Mouse (Mus musculus): ENCODE results near the gene Shisa9. TPM values are rescaled to one million over a fixed set of nuclear protein-coding genes. Genes with fewer than 3 reads are reported as not detected.

Gene Shisa9
- polyA plus RNA-seq, 1 experiment from 2014 or later = 1.7 TPM

DNA sequence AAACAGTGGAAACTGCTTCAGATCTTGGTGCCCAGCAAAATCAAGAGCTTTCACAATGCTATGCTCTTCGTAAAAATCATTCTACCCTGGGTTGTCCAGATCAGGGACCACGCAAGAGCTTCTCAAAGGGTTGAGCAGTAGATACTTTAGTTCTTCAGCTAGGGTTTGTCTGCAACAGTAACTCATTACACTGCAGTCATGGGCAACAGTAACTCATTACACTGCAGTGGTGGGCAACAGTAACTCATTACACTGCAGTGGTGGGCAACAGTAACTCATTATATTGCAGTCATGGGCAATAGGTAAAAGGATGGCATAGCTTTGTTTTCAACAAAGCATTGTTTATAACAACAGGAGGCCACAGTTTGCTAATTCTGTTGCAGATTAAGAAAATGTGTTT is 281.9 kb downstream of the Shisa9 start:
- WGBS = 93% methylated on average over 2 of the region's 2 CpGs
- H3K4me3 ChIP-seq = no peak overlapping the region
- H3K36me3 ChIP-seq = no peaks in the 10 kb centered on the region
- no peak overlapping the region for H3K4me2 ChIP-seq (replicated peaks)
- H3K9me3 ChIP-seq = no peaks in the 10 kb centered on the region
- no peak for ATAC-seq (ENCODE audit: low FRiP score, low read depth)
- H3K27me3 ChIP-seq (replicated peaks) = no peaks in the 10 kb centered on the region
- no peaks in the 10 kb centered on the region for H3K4me1 ChIP-seq
- H3K27ac ChIP-seq = no peak overlapping the region
- H3K9ac ChIP-seq = no peak overlapping the region

DNA sequence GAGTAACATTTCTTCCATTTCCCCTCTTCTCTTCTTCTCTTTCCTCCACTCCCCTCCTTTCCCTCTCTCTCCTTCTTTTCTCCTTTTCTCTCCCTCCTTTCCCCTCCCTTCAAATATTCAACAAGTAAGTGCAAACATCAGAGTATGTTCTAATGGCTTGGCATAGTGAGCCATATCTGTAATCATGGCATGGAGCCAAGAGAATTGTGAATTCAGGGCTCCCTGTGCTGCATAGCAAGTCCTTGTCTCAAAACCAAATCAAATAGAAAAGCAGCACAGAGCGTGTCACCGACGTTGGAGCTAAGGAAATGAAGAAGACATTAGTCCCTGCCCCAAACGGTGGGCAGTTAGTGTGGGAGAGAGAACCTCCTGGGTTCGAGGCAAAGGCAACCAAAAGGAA is 316.6 kb downstream of the Shisa9 start:
- Histone ChIP-seq H3K9me3 (no peaks in the 10 kb centered on the region), H3K36me3 (no peaks in the 10 kb centered on the region), H3K4me1 (no peaks in the 10 kb centered on the region), H3K9ac (no peak overlapping the region), H3K27ac (no peak overlapping the region), H3K27me3 (replicated peaks) (no peaks in the 10 kb centered on the region), H3K4me3 (no peak overlapping the region), H3K4me2 (replicated peaks) (no peak overlapping the region)
- WGBS = 85% methylated on average over 5 of the region's 5 CpGs
- ATAC-seq (ENCODE audit: low FRiP score, low read depth) = no peak

DNA sequence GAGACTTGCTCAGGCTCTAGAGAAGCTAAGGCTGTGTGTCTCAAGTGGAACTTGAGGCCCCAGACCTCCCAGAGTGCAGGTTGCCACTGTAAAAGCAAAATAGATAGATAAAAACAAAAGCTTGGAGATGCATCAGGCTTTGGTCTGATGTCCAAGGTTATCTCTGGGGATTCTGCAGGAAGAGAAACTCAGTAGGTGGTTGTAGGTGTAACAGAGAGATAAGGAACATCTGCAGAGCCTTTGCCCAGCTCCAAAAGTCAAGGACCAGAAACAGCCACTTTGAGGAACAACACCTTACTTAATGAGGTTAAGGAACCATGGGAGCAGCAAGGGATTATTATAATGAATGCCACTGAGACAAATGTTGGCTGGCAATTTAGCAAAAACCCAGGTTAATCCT is 319.5 kb downstream of the Shisa9 start:
- ATAC-seq (ENCODE audit: low FRiP score, low read depth) = no peak
- Histone ChIP-seq H3K27me3 (replicated peaks) (no peaks in the 10 kb centered on the region), H3K4me1 (no peaks in the 10 kb centered on the region)

DNA sequence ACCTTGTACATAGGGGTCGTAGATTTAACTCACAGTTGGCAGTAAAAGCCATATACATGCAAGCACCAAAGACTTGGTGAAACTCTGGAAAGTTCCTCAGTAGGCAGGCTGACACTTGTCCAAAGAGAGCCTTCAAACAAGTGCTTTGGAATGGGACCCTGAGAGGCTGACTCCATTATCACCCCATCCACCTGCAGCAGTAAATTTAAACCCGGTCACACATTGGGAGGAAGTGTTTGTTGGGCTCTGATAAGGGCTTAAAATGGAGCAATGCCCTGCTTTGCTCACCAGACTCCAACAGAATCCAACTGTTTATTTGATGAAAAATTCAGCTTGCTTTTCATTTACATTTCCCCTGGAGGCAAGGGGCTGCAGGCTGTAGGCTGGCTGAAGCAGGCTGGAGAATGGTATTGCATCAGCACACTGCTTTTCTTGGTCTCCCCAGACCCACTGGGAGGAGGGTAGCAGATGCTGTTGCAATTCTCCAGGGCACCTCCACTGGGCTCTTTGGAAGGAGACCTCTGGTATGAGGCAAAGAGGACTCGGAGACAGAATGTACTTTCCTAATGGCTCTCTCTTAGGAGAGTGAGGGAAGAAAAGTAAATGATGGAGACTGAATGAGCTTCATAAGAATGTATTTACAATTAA is 323.5 kb downstream of the Shisa9 start:
- Histone ChIP-seq H3K27me3 (replicated peaks) (no peaks in the 10 kb centered on the region), H3K27ac (no peak overlapping the region), H3K4me1 (no peaks in the 10 kb centered on the region), H3K9ac (no peak overlapping the region), H3K4me2 (replicated peaks) (no peak overlapping the region), H3K9me3 (no peaks in the 10 kb centered on the region), H3K36me3 (no peaks in the 10 kb centered on the region), H3K4me3 (no peak overlapping the region)
- ATAC-seq (ENCODE audit: low FRiP score, low read depth) = no peak
- 80% methylated on average over 3 of the region's 3 CpGs for WGBS

More for the DNA sequence above, 319.5 kb downstream of the Shisa9 start:
- Histone ChIP-seq H3K27ac (no peak overlapping the region), H3K4me2 (replicated peaks) (no peak overlapping the region), H3K9me3 (no peaks in the 10 kb centered on the region), H3K9ac (no peak overlapping the region), H3K36me3 (no peaks in the 10 kb centered on the region), H3K4me3 (no peak overlapping the region)

DNA sequence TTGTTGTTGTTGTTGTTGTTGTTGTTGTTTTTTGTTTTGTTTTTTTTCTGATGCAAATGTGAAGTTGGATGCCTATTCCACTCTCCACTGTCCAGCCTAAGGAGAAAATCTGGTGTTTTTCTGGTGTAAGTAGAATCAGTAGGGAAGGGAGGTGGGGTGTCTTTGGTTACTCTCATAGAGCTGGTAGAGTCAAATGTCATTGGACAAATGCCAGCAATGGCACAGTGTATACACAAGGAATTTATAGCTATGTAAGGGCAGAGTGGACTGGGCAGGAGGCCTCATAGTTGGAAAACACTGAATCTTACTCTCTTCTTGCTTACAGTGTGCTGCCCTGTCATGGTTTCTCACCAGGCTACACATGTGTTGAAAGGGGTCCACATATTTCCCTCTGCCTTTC is 325.9 kb downstream of the Shisa9 start:
- no peak for ATAC-seq (ENCODE audit: low FRiP score, low read depth)
- H3K4me1 ChIP-seq = no peaks in the 10 kb centered on the region
- H3K4me3 ChIP-seq = no peak overlapping the region
- H3K9me3 ChIP-seq = no peaks in the 10 kb centered on the region
- H3K4me2 ChIP-seq (replicated peaks) = no peak overlapping the region
- H3K27ac ChIP-seq = no peak overlapping the region
- H3K9ac ChIP-seq = no peak overlapping the region
- no peaks in the 10 kb centered on the region for H3K27me3 ChIP-seq (replicated peaks)
- H3K36me3 ChIP-seq = no peaks in the 10 kb centered on the region

DNA sequence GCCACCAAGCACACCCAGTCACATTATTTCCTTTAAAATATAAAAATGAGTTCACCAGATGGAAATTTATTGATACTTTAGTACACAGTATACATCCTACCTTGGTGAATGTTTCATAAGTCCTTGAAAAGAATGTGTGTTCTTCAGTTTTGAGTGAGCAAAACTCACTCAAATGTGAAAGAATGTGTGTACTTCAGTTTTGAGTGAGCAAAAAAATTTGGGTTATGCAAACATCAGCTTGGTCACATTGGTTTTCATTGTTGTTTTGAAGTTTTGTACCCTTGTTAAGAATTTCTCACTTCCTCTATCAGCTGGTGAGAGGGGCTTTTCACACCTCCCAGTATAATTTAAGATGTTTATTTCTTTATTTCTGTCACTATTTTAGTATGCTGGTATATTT is 331.7 kb downstream of the Shisa9 start:
- Histone ChIP-seq H3K4me2 (replicated peaks) (no peak overlapping the region), H3K36me3 (no peaks in the 10 kb centered on the region), H3K4me3 (no peak overlapping the region), H3K27ac (no peak overlapping the region), H3K9me3 (no peaks in the 10 kb centered on the region), H3K9ac (no peak overlapping the region), H3K27me3 (replicated peaks) (no peaks in the 10 kb centered on the region), H3K4me1 (no peaks in the 10 kb centered on the region)
- no peak for ATAC-seq (ENCODE audit: low FRiP score, low read depth)

Other genes with a start within 250 kb of the Shisa9 start
- gene Cpped1, start 74.7 kb upstream of the Shisa9 start, polyA plus RNA-seq (2016; fragmentation: Nextera tagmentation; extraction: Ambion mirVana) = 16.1 and 17.8 TPM in 2 replicates

Data from neural tube, embryonic 12.5 days (tissue).